Mouse (Mus musculus) Patski (cell line): ENCODE measurements at regions not wholly inside any gene's neighbourhood (a gene's known extent, or its start where the extent isn't known, plus 50 kb on each side); places are given as distances from the start of the nearest gene placed in this dataset.

ENCODE experiments used
- ATAC-seq: fragments of 100-300 bp; one replicate; pipeline ENCODE4 v1.8.0; 2021
- CTCF ChIA-PET: fragments of 350-600 bp; sonication (Branson Sonifier 250); formaldehyde crosslinking; loops from one replicate; lab custom pipeline; 2022; ENCODE audit warnings: inconsistent platforms; lab: Charles Lee
- POLR2A ChIA-PET: fragments of 350-600 bp; sonication (Branson Sonifier 250); formaldehyde crosslinking; loops from one replicate; lab custom pipeline; 2022; ENCODE audit warnings: antibody characterized with exemption, inconsistent platforms; lab: Charles Lee
- DNase-seq: peaks from one replicate; pipeline ENCODE4 v3.0.0-alpha.2; 2011; ENCODE audit warnings: low read depth, low spot score
- H3K27me3 ChIP-seq: fragments of 371-371 bp; one replicate; pipeline ENCODE4 v1.5.1; 2021
- CTCF ChIP-seq: fragments of 100-300 bp; IDR thresholded peaks from one replicate; pipeline ENCODE4 v1.5.1; 2021
- in situ Hi-C: fragments of 300-500 bp; cut with MboI; formaldehyde crosslinking; loops from 3 replicates; pipeline ENCODE4 v1.11.1; 2018; ENCODE audit warnings: low pct_unique_long_range_greater_than_20kb, mixed read lengths

DNA sequence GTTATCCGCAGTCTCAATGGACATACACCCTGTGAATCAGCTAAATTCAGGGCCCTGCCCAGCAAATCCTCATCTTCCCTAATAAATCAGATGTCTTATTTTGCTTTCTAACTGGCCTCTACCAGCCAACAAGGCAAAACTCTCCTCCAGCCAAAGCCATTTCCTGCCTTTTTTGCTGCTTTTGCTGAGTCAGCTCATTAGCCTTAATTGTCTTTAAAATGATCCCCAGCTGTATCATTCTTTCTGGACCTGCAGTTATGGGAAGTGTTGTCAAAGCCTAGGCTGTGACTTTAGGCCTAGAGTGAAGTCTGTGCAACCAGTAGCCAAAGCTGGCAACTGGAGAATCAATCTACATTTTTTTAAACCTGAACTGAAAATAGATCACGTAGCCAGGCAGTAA is 81.4 kb downstream of the Mtpn start:
- ChIA-PET CTCF (interaction anchor here (1.1 kb wide), 2 partner anchors 13 to 15 kb away, joined by 3 read pairs; no protein-coding TSS in a partner anchor), POLR2A (no interaction called here)
- H3K27me3 ChIP-seq, result no peaks in the 10 kb centered on the region
- in situ Hi-C loops, result no loop called here
- DNase-seq, result no peak
- TF ChIP-seq CTCF, result no peak
- no peak for ATAC-seq

DNA sequence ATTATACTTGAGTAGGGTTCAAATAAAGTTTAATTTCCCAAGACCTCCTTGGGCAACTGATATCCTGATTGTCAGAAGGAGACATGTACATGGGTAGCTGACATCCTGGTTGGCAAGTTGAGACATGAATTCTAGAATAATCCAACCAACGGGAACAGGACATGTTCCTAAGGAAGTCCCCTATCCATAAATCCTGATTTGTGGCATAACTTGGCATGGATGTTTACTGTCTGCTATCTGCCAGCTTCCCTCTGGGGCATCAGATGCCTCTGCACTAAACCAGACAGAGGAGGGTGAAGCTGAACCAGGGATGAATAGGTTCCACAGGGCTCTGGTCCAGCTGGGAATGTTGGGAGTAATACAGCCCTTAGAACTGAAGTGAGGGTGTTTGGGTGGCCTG is 94.7 kb downstream of the Mtpn start:
- ATAC-seq (no peak), DNase-seq (no peak)
- ChIA-PET CTCF (interaction anchor here (1.0 to 1.8 kb wide), 3 partner anchors 10 to 48 kb away, joined by 3 to 5 read pairs (median 3); no protein-coding TSS in a partner anchor), POLR2A (no interaction called here)
- in situ Hi-C loops, result no loop called here
- no peak for TF ChIP-seq CTCF
- no peaks in the 10 kb centered on the region for H3K27me3 ChIP-seq

DNA sequence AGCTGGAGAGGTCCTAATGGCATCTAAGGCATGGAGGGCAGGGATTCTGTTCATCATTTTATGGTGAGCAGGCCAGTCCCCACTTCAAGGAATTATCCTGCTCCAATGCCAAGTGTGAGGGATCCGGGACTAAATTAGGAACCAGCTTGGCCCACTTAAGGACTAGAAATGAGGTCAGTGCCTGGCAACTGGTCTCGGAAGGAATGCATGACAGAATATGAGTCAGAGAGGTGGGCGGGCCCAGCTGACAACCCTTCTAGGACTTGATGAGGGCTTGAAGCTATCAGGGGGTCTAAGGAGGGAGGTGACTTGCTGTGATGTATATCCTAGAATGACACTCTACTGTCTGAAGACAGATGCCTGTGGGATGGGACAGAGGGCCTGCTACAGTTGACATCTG is 100.4 kb upstream of the Fam180a start:
- DNase-seq, result no peak
- CTCF ChIA-PET, result no interaction called here
- no peaks in the 10 kb centered on the region for H3K27me3 ChIP-seq
- in situ Hi-C loops, result no loop called here
- POLR2A ChIA-PET, result interaction anchor here (0.6 to 0.7 kb wide), 2 partner anchors 111 to 850 kb away, joined by 4 read pairs; no protein-coding TSS in a partner anchor
- peak; percentile 68 for ATAC-seq
- no peak for TF ChIP-seq CTCF

DNA sequence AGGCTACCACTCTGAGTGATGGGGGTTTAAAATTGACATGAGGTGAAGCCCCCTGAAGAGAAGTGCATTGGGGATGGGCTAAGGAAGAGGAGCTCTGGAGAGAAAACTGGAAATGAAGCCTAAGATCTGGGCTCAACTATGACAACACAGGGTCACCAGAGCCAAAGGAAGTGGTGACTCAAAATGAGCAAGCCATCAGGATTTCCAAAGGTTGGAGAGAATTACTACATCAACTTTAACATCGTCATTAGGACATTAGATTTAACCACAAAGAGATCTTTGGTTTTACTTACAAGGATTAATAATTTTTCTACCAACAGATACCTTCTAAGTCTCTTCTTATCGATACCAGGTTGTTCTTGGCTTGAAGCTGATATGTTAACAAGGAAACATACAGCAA is 98.6 kb upstream of the Fam180a start:
- DNase-seq (no peak), ATAC-seq (no peak)
- in situ Hi-C loops, result loop anchor here (25.0 kb wide), 1 partner anchor 838 kb away; no protein-coding TSS in a partner anchor
- ChIA-PET POLR2A (no interaction called here), CTCF (no interaction called here)
- no peak for TF ChIP-seq CTCF
- H3K27me3 ChIP-seq, result no peaks in the 10 kb centered on the region

DNA sequence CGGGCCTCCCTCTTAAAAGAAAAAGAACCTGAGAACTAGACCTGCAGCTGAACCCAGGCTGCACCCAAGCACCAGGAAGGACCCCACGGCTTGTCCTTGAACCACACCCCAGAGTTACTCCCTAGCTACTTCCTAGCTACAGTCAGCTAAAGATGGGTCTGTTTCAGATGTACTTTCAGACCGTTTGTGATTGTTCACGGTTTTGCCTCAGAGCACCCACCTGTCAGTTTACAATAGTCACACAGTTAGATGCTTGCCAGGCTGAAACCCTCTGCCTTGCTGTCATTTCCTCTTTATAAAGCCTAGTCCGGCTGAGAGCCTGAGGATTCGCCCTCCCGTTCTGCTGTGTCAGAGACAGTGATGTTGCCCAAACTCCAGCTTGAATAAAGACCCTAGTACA is 95.0 kb upstream of the Fam180a start:
- ChIA-PET CTCF (interaction anchor here (0.8 kb wide), 1 partner anchor 10 kb away, joined by 3 read pairs; no protein-coding TSS in a partner anchor), POLR2A (no interaction called here)
- ATAC-seq (no peak), DNase-seq (no peak)
- TF ChIP-seq CTCF, result no peak
- in situ Hi-C loops, result loop anchor here (25.0 kb wide), 1 partner anchor 841 kb away; no protein-coding TSS in a partner anchor
- H3K27me3 ChIP-seq, result no peaks in the 10 kb centered on the region

DNA sequence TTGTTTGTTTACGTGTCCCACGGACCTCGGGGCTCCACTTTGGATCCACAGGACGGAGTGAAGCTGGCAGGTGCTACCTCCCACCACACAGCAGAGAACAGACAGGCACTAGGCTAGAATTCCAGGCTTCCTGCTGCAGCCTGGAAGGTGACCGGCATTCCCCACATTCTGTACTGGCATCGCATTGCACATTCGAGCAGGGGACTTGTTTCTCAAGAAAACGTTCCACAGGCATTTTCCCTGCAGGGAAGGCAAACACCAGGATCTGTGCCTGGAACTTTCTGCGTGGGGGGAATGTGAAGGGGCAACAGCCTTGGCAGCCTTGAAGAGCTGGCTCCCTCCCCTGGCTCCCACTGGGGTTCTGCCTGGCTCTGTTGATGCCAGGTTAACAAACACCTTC is 79.1 kb upstream of the Fam180a start:
- ATAC-seq (no peak), DNase-seq (no peak)
- no peak for TF ChIP-seq CTCF
- in situ Hi-C loops, result loop anchor here (25.0 kb wide), 1 partner anchor 857 kb away; no protein-coding TSS in a partner anchor
- H3K27me3 ChIP-seq, result no peaks in the 10 kb centered on the region
- CTCF ChIA-PET, result interaction anchor here (1.0 kb wide), 1 partner anchor 16 kb away, joined by 3 read pairs; no protein-coding TSS in a partner anchor
- POLR2A ChIA-PET, result no interaction called here

DNA sequence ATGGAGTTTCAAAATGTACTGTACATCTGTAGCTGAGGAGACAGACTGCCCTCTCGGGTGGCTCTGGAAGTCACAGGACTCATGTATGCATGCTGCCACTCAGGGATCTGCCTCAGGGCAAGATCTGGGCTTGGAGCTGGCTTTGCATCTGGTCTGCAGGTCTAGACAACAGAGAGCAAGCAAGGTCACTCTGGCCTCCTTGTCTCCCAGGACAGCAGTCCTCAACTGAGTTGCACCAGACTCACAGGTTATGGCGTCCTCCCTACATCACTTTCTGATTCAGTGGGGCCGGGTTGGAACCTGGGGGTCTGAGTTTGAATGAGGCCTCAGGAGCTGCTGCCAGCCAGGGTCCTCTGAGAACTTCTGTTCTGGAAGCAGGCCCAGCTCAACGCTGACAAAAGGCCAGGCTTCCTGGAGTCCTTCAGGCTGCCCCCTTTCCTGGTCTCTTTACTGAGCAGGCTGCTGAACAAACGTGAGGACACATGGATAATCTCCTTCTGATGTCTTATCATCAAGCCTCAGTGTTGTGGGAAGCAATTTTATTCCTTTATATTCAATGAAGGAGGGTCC is 77.5 kb upstream of the Fam180a start:
- ATAC-seq (no peak), DNase-seq (no peak)
- TF ChIP-seq CTCF, result no peak
- CTCF ChIA-PET, result interaction anchor here (1.6 kb wide), 1 partner anchor 9 kb away, joined by 4 read pairs; no protein-coding TSS in a partner anchor
- POLR2A ChIA-PET, result no interaction called here
- H3K27me3 ChIP-seq, result no peaks in the 10 kb centered on the region
- in situ Hi-C loops, result loop anchor here (25.0 kb wide), 1 partner anchor 859 kb away; no protein-coding TSS in a partner anchor

DNA sequence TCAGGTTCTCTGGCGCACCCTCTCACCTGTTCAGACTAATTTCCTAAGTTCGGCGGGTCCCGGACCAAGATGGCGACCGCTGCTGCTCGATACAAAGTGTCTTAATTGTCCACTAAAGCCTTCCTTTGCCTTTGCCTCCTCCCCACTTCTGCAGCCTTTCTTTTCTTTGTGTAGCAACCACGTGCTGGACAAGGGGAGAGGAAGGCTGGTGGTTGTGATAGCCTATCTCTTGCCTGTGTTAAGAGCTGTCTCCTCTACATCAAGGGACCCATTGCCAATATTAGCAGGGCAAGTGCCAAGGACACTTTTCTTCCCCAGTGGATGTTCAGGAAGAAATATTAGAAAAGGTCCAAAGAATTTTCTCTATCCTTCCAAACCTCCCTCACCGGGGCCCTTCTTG is 69.8 kb upstream of the Fam180a start:
- ATAC-seq (no peak), DNase-seq (no peak)
- ChIA-PET CTCF (interaction anchor here (1.0 to 1.8 kb wide), 2 partner anchors 160 to 172 kb away, joined by 3 to 5 read pairs; no protein-coding TSS in a partner anchor), POLR2A (interaction anchor here (1.0 kb wide), 1 partner anchor 119 kb away, joined by 4 read pairs; no protein-coding TSS in a partner anchor)
- TF ChIP-seq CTCF, result no peak
- in situ Hi-C loops, result loop anchor here (25.0 kb wide), 1 partner anchor 992 kb away; the partner anchor contains the start of gene Chrm2
- H3K27me3 ChIP-seq, result no peaks in the 10 kb centered on the region

DNA sequence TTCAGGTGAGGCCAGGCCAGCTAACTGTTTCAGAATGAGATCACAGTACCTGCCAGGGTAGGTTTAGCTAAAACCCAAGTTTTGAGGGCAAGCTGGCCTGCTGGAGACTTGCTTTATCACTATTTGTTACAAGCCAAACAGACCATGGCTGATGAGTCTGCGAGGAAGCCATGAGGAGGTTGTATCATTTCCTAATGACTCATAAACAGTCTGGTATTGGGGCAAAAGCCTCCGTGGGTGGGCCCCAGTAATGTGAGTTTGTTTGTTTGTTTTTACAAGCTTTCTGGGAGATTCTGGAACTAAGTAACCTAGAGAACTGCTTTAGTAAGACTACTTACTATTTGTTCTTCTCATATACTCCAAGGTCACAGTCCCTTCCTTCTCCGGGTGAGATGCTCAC is 62.9 kb upstream of the Fam180a start:
- POLR2A ChIA-PET, result no interaction called here
- in situ Hi-C loops, result loop anchor here (10.0 to 25.0 kb wide), 3 partner anchors 176 to 1656 kb away; partner anchors contain the start of gene Chrm2

DNA sequence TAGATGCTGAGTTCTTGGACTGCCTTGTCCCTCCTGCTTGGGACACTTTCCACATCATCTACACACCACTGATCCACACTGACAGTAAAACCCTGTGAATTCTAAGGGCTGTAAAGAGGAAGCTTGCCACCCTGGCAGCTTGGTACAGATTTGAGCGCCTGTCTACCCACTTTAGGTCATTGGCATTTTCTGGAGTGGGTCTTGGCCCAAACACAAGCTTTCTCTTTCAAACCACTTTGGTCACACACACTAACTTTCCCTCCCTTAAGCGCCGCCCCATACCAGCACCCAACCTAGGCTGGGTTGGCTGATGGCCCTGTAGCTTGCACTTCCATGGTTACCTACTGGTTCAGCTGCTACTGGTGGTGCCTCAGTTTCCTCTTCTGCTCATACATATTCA is 55.6 kb upstream of the Fam180a start:
- in situ Hi-C loops, result loop anchor here (10.0 to 25.0 kb wide), 3 partner anchors 183 to 1663 kb away; partner anchors contain the start of gene Chrm2
- ChIA-PET POLR2A (interaction anchor here (0.6 to 1.1 kb wide), 2 partner anchors 186 to 220 kb away, joined by 4 to 5 read pairs; no protein-coding TSS in a partner anchor), CTCF (interaction anchor here (0.5 to 7.7 kb wide), 11 partner anchors 9 to 869 kb away, joined by 3 to 99 read pairs (median 4); no protein-coding TSS in a partner anchor)
- no peak for TF ChIP-seq CTCF
- no peaks in the 10 kb centered on the region for H3K27me3 ChIP-seq
- DNase-seq (no peak), ATAC-seq (no peak)

More for the DNA sequence above, 62.9 kb upstream of the Fam180a start:
- ATAC-seq, result peak; percentile 99
- CTCF ChIA-PET, result interaction anchor here (0.9 to 1.8 kb wide), 3 partner anchors 10 to 179 kb away, joined by 3 to 13 read pairs (median 3); no protein-coding TSS in a partner anchor
- H3K27me3 ChIP-seq, result no peaks in the 10 kb centered on the region
- TF ChIP-seq CTCF, result no peak
- DNase-seq, result peak; percentile 79
